Mouse (Mus musculus) heart, embryonic 15.5 days (tissue): Measurements from ENCODE around the gene Fanci. TPM values are rescaled to one million over a fixed set of nuclear protein-coding genes. Genes with fewer than 3 reads are reported as not detected.
A peak's percentile ranks its signal among the peaks of the same experiment; 100 is the strongest.

Experiments used
- ATAC-seq: fragments of 200-750 bp; cut with Nextera tagmentation; replicated peaks from 2 replicates; pipeline ENCODE4 v1.8.0; 2017; ENCODE audit warnings: low read depth, moderate TSS enrichment; ENCODE audit not compliant: insufficient number of reproducible peaks, insufficient read depth, low FRiP score
- H3K27ac ChIP-seq: fragments of 300-500 bp; sonication (generic); 2 replicates; pipeline ENCODE4 v1.5.1; 2015; ENCODE audit warnings: mild to moderate bottlenecking, inconsistent platforms
- H3K27me3 ChIP-seq: fragments of 300-500 bp; sonication (generic); 2 replicates; pipeline ENCODE4 v1.6.1; 2015; ENCODE audit warnings: inconsistent platforms
- H3K36me3 ChIP-seq: fragments of 300-500 bp; sonication (generic); 2 replicates; pipeline ENCODE4 v1.6.1; 2015; ENCODE audit warnings: mild to moderate bottlenecking, inconsistent platforms
- H3K4me1 ChIP-seq: fragments of 300-500 bp; sonication (generic); replicated peaks from 2 replicates; pipeline ENCODE4 v1.6.1; 2015; ENCODE audit warnings: inconsistent platforms
- H3K4me2 ChIP-seq: fragments of 300-500 bp; sonication (generic); 2 replicates; pipeline ENCODE4 v1.6.1; 2015; ENCODE audit warnings: inconsistent platforms, mild to moderate bottlenecking, moderate library complexity
- H3K4me3 ChIP-seq: fragments of 300-500 bp; sonication (generic); 2 replicates; pipeline ENCODE4 v1.5.1; 2015; ENCODE audit warnings: mild to moderate bottlenecking, inconsistent platforms
- H3K9ac ChIP-seq: fragments of 300-500 bp; sonication (generic); 2 replicates; pipeline ENCODE4 v1.6.1; 2015; ENCODE audit warnings: mild to moderate bottlenecking, inconsistent platforms
- H3K9me3 ChIP-seq: fragments of 300-500 bp; sonication (generic); replicated peaks from 2 replicates; pipeline ENCODE4 v1.6.1; 2016; ENCODE audit warnings: inconsistent platforms
- WGBS: fragments of 180-500 bp; shearing (Covaris S2); methylation state at CpG from one replicate; pipeline ENCODE4 v1.1.7; 2015; ENCODE audit warnings: mixed read lengths; 5-methylcytosine and 5-hydroxymethylcytosine counted together
- polyA plus RNA-seq: library from polyadenylated mRNA; unstranded; fragments of >200 nt; fragmentation: Nextera tagmentation; extraction: Ambion mirVana; gene quantifications from 2 replicates; pipeline ENCODE4 v1.2.1, GENCODE M21; 2015

The Fanci gene
- 7.3 and 8.1 TPM in 2 replicates for polyA plus RNA-seq

DNA sequence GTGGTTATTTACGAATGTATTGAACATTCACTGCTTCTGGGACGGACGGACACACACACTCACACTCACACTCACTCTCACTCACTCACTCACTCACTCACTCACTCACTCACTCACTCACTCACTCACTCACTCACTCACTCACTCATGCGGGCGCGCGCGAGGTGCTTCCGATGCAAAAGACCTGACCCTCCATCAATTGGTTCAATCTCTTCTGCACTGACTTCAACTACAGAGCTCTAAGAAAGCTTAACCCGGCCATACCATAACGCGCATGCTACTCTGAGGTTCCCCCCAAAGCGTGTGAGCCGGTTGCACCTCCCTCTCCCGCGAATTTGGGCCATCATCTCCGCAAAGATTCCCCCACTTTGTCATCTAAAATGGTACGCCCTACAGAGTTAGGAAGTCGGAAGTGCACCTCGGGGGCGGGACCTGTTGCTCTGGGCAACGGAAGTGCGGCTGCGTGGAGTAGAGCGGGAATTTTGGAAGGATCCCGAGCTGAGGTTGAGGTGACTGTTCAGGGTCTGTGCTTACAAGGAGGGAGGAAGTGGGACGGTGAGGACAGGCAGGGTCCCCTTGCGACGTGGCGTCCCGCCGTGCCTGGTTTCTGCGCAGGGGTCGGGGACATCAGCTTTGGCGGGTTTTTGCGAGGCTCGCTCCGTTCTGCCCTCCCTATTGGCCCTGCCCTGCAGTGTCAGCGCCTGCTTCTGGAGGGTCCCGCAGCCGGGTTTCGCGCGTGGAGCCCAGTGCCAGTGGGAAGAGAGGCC is at the start of gene Fanci:
Gene Fanci (plus strand): TSS at position 47 of the 767 bp plus-strand sequence.
- H3K27me3 ChIP-seq: peaks cover 2% of the 10 kb centered on the region; the same call in 1 of the 2 replicates
- peak within 1 kb of the TSS; percentile 83 for H3K4me3 ChIP-seq
- H3K9ac ChIP-seq: peak within 1 kb of the TSS; percentile 72
- peak; percentile 85 for ATAC-seq
- peak within 1 kb of the TSS; percentile 81 for H3K27ac ChIP-seq
- H3K36me3 ChIP-seq: no peaks in the 10 kb centered on the region
- H3K9me3 ChIP-seq: no peaks in the 10 kb centered on the region
- WGBS: under 1% methylated on average over 44 of the region's 44 CpGs
- peak within 1 kb of the TSS; percentile 99 for H3K4me2 ChIP-seq
- peaks cover 10% of the 10 kb centered on the region for H3K4me1 ChIP-seq

DNA sequence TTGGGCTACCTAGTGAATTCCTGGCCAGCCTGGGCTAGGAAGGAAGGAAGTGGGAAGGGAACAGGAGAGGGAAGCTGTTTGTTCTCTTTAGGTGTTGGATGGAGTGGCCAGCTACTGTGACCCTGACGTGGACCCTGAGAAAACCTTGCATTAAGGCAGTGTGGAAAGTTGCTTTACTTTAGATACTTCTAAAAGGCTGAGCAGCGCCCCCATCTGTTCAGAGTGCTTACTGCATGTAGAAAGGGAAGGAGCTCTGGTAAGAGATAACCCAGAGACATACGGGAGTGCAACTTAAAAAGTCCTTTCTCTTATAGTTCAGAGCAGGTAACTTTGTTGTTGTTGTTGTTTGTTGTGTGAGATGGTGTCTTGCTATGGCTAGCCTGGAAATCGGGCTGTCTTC is 45.8 kb upstream of the Fanci start:
- Histone ChIP-seq H3K4me1 (peaks cover 4% of the 10 kb centered on the region; the same call in 1 of the 2 replicates), H3K9ac (no peak overlapping the region), H3K9me3 (no peaks in the 10 kb centered on the region), H3K36me3 (0 out of 2 replicates have a peak, but pooled peaks cover 13% of the 10 kb centered on the region), H3K4me3 (no peak overlapping the region), H3K27ac (no peak overlapping the region), H3K27me3 (0 out of 2 replicates have a peak, but pooled peaks cover 1% of the 10 kb centered on the region), H3K4me2 (no peak overlapping the region)
- WGBS: 46% methylated on average over 4 of the region's 4 CpGs
- no peak for ATAC-seq

DNA sequence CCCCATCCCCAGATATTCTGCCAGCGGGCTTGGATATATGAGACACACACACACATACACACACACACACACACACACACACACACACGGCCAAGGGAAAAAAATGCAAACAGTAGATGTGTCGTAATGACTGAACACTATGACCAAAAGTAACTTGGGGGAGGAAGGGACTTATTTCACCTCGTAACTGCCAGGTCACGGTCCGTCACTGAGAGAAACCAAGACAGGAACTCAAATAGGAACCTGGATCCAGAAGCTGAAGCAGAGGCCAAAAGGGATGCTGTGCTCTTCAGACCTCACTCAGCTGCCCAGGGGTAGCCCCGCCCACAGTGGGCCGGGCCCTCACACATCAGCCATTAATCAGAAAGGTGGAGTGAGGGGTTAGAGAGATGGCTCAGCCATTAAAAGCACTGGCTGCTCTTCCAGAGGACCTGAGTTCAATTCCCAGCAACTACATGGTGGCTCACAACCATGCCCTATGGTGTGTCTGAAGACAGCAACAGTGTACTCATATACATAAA is 45.1 kb upstream of the Fanci start:
- Histone ChIP-seq H3K36me3 (0 out of 2 replicates have a peak, but pooled peaks cover 13% of the 10 kb centered on the region), H3K9me3 (no peaks in the 10 kb centered on the region), H3K4me3 (no peak overlapping the region), H3K27me3 (peaks cover 6% of the 10 kb centered on the region; the same call in 1 of the 2 replicates), H3K4me2 (no peak overlapping the region), H3K27ac (no peak overlapping the region), H3K4me1 (peaks cover 4% of the 10 kb centered on the region; the same call in 1 of the 2 replicates), H3K9ac (no peak overlapping the region)
- ATAC-seq: no peak
- 77% methylated on average over 8 of the region's 8 CpGs for WGBS

DNA sequence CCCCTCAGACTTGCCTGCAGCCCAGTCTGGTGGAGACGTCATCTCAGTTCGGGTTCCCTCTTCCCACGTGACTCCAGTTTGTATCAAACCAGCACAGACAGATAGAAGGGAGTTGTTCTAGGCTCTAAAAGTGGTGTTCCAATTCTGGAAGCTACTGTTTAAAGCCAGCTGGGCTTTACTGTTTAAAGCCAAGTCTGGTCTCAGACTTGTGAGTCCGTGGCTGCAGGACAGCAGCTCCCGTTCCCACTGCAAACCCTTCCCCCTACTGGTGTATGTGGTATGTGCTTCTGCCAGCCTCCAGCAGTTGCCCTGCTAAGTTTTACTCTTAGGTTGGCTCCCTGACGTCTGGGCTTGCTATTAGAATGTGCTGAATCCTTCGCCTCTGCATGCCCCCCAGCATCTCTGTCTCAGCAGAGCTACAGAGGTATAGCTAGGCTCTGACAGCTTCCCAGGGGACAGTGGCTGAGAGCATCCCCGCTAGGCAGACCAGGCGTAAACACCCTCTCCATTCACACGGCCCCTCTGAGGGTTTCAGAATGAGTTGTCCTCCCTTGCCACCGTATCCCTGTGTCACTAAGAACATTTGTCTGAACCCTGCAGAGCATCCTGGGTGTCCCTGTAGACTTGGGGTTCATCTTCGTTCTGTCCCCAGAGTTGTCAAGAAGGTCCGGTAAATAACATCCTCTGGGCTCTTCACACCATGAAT is 44.5 kb upstream of the Fanci start:
- no peak for ATAC-seq
- H3K4me3 ChIP-seq: no peak overlapping the region
- 73% methylated on average over 13 of the region's 13 CpGs for WGBS
- H3K4me1 ChIP-seq: peaks cover 4% of the 10 kb centered on the region; the same call in 1 of the 2 replicates
- H3K4me2 ChIP-seq: no peak overlapping the region
- H3K9ac ChIP-seq: no peak overlapping the region
- no peaks in the 10 kb centered on the region for H3K9me3 ChIP-seq
- H3K27ac ChIP-seq: no peak overlapping the region
- peaks cover 7% of the 10 kb centered on the region; the same call in 1 of the 2 replicates for H3K27me3 ChIP-seq
- 0 out of 2 replicates have a peak, but pooled peaks cover 13% of the 10 kb centered on the region for H3K36me3 ChIP-seq

DNA sequence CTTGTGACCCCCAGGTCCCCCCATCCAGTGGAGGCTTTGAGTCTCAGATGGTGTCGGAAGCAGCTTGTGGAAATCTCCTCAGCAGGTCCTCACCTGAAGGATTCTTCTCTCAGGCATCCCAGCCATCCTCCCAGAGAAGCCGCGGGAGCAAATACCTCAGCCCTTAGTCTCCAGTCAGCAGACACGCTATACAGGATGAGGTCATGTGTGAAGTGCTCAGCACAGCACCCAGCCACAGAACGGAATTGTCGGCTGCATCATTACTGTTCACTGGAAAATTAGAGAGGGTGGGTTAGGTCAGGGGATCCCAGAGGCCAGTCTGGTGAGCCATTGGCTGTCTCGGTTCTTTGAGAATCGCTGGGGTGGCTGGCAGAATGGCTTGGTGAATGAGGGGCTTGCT is 42.9 kb upstream of the Fanci start:
- peaks cover 7% of the 10 kb centered on the region; the same call in 1 of the 2 replicates for H3K27me3 ChIP-seq
- no peak overlapping the region for H3K4me3 ChIP-seq
- no peaks in the 10 kb centered on the region for H3K9me3 ChIP-seq
- no peak for ATAC-seq
- H3K4me1 ChIP-seq: peaks cover 4% of the 10 kb centered on the region; the same call in 1 of the 2 replicates
- H3K9ac ChIP-seq: no peak overlapping the region
- WGBS: 83% methylated on average over 8 of the region's 8 CpGs
- H3K36me3 ChIP-seq: 0 out of 2 replicates have a peak, but pooled peaks cover 7% of the 10 kb centered on the region
- no peak overlapping the region for H3K27ac ChIP-seq
- H3K4me2 ChIP-seq: no peak overlapping the region

DNA sequence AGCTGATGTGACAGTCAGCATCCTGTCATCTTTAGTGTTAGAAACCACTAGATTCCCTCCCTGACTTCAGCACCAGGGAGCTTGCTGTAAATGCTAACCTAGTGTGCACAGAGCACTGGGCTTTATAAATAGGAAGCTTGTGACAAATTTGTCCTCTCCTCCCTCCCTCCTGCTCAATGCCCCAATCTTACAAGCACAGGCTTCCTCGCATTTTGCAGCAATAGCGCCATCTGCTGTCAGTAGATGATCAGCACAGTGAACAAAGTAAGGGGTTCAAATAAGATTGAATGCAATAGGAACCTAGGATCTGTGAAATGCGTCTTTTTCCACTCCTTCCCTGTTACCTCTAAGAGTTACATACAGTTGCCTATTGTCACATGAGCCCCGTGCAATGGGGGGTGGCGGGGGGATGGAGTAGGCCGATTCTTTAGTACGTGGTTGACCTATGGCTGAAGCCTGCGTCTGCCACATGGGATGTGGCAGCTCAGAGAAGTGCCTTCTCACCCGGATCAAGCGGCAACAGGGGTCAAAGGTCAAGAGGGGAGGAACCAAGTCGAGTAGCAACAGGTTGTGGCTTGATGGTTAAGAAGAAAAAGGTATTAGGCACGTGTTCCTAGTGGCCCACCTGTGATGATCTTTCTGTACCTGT is 41.9 kb upstream of the Fanci start:
- H3K4me3 ChIP-seq: no peak overlapping the region
- peaks cover 4% of the 10 kb centered on the region; the same call in 1 of the 2 replicates for H3K4me1 ChIP-seq
- H3K36me3 ChIP-seq: peaks cover 14% of the 10 kb centered on the region; the same call in 1 of the 2 replicates
- H3K9ac ChIP-seq: no peak overlapping the region
- H3K27me3 ChIP-seq: peaks cover 7% of the 10 kb centered on the region; the same call in 1 of the 2 replicates
- H3K27ac ChIP-seq: no peak overlapping the region
- no peak for ATAC-seq
- 40% methylated on average over 12 of the region's 12 CpGs for WGBS
- no peak overlapping the region for H3K4me2 ChIP-seq
- no peaks in the 10 kb centered on the region for H3K9me3 ChIP-seq

DNA sequence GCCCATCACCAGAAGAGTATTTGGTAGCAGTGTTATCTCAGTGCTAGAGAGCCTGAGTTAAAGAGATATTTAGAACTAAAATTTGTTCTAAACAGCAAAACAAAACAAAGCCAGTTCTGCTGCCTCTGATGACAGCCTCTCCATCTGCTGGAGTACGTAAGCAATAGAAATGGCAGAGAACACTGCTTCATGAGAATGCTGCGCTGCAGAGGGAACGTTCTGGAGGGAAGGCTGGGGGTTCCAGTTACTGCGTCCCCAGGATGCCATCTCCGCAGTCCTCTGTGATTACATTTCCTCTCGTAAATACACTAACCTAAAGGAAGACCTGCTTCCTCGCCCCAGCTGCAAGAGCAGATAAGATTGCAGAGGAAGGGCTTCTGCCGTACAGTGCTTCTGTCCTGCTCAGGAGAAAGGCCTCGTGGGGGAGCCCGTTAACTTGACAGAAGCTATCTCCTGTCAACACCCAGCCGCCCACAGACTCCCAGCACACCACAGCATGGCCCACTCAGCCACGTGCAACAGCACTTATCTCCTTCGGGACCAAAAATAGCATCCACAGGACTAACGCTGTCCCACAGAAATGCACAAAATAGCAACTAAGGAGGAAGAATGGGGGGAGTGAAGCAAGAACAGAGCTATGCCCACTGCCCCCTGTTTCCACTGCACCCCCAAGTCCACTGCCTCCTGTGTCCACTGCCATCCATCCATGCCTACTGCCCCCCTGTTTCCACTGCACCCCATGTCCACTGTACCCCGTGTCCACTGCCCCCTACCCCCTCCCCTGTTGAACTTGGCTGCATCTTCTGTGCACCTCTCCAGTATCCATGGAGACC is 33.2 kb upstream of the Fanci start:
- H3K4me1 ChIP-seq: peaks cover 57% of the 10 kb centered on the region
- H3K9ac ChIP-seq: peak overlapping the region; percentile 19; the same call in 1 of the 2 replicates
- WGBS: 5% methylated on average over 15 of the region's 15 CpGs
- peaks cover 7% of the 10 kb centered on the region; the same call in 1 of the 2 replicates for H3K27me3 ChIP-seq
- peak; percentile 82 for ATAC-seq
- H3K9me3 ChIP-seq: no peaks in the 10 kb centered on the region
- peaks cover 7% of the 10 kb centered on the region; the same call in 1 of the 2 replicates for H3K36me3 ChIP-seq
- H3K4me3 ChIP-seq: peak overlapping the region; percentile 17
- peak overlapping the region; percentile 58 for H3K4me2 ChIP-seq
- H3K27ac ChIP-seq: peak overlapping the region; percentile 76

DNA sequence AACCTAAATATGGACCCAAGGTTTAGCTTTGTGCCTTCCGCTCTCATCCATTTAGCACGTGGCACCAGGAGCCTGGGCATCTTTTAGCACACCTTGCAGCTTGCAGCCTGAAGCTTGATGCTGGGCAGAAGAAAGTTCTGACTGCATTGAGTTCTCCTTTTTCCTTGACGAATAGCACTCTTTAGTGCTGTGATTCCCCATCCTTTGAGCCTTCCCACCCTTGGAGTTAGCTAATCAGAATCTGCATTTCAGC is 32.6 kb upstream of the Fanci start:
- Histone ChIP-seq H3K9me3 (no peaks in the 10 kb centered on the region), H3K4me3 (no peak overlapping the region; the same call in 1 of the 2 replicates), H3K27ac (peak overlapping the region; percentile 76), H3K4me1 (peaks cover 61% of the 10 kb centered on the region), H3K9ac (no peak overlapping the region), H3K4me2 (peak overlapping the region; percentile 58), H3K27me3 (peaks cover 7% of the 10 kb centered on the region; the same call in 1 of the 2 replicates), H3K36me3 (peaks cover 4% of the 10 kb centered on the region; the same call in 1 of the 2 replicates)
- WGBS: 31% methylated on average over 3 of the region's 3 CpGs
- ATAC-seq: no peak

DNA sequence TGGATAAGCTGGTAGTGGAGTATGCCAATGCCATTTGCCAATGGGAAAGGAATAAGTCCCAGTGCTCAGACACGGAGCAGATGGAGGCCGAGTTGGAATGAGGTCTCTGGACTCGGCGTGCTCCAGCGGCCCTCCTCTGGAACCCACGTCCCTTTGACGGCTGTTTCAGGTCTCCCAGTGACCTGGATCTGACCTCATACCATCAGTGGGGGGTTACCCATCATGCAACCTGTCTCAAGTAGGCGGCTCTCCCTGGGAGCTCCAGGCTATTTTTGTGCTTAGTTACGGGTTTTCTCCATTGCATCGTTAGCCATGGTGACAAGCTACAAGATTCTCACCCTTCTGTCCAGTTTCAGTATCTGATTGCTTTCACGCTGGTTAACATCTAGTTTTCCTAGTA is 31.7 kb upstream of the Fanci start:
- peaks cover 7% of the 10 kb centered on the region; the same call in 1 of the 2 replicates for H3K27me3 ChIP-seq
- H3K4me1 ChIP-seq: peaks cover 62% of the 10 kb centered on the region
- H3K9ac ChIP-seq: no peak overlapping the region
- H3K4me2 ChIP-seq: peak overlapping the region; percentile 58
- H3K9me3 ChIP-seq: no peaks in the 10 kb centered on the region
- 46% methylated on average over 11 of the region's 11 CpGs for WGBS
- H3K4me3 ChIP-seq: peak overlapping the region; percentile 26
- no peak for ATAC-seq
- H3K27ac ChIP-seq: no peak overlapping the region; the same call in 1 of the 2 replicates
- no peaks in the 10 kb centered on the region for H3K36me3 ChIP-seq

DNA sequence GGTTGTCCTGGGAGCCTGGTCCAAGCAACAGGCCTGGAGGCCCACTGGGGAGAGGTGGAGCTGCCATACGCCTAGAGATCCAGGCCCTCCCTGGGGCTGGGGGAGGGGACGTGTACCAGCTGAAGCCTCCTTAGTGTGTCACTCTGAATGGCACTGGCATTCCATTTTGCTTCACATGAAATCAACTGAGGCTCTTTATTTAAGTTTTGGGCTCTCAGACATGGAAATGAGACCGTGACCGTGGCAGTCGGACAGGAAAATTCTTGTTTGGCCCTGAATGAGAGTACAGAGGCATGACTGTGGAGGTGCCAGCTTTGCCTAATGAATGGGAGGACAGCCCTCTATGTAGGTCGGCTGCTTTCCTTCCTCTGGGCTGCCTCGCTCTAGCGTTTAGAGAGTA is 29.5 kb upstream of the Fanci start:
- ATAC-seq: no peak
- H3K27ac ChIP-seq: no peak overlapping the region
- H3K36me3 ChIP-seq: no peaks in the 10 kb centered on the region
- no peaks in the 10 kb centered on the region for H3K9me3 ChIP-seq
- no peak overlapping the region for H3K4me3 ChIP-seq
- H3K4me2 ChIP-seq: no peak overlapping the region
- H3K9ac ChIP-seq: no peak overlapping the region
- peaks cover 62% of the 10 kb centered on the region for H3K4me1 ChIP-seq
- peaks cover 5% of the 10 kb centered on the region; the same call in 1 of the 2 replicates for H3K27me3 ChIP-seq
- WGBS: 79% methylated on average over 8 of the region's 8 CpGs
